In the genomic region with DNA sequence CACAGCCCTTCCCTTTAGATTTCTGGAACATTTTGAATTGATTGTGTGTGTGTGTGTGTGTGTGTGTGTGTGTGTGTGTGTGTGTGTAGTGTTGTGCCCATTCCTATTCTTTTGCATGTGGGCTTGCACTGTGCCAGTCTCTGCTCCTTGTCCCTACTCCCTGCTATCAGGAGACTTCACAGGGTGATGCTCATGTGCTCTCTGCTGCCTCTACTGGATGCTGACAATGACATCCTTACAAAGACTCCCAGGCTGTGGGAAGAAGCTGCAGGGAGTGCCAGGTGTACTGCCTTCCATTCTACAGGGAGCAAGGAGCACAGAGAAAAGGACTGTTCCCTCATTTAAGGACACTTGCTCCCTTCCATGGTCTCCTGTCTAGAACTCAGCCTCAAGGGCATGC, we compare ENCODE assay signal across 10 mouse cellular contexts. TPM values are rescaled to one million over a fixed set of nuclear protein-coding genes. Genes with fewer than 3 reads are reported as not detected.
DNase-seq lines count a peak whose midpoint lies in the region; ATAC-seq and TF ChIP-seq lines count a peak whose summit lies in the region.
"Had no signal": no experiment of that assay in that cellular context is flagged by ENCODE, and none has a peak within 500 bp of the region (broad histone marks: within the 10 kb centered on the region; RNA-seq: fewer than 3 reads in every experiment).

No protein-coding gene starts in this region.

- peak; percentile 65 for TF ChIP-seq CTCF in heart, postnatal 0 days (IDR thresholded peaks at IDR 0.05; ENCODE audit: low read depth)
- peak; percentile 43 for TF ChIP-seq CTCF in ES-Bruce4 (IDR thresholded peaks at IDR 0.05; ENCODE audit: low read depth, low read length)
- peak; percentile 82 for TF ChIP-seq CTCF in forebrain, postnatal 0 days (IDR thresholded peaks at IDR 0.05; ENCODE audit: low read depth)
- TF ChIP-seq CTCF in left cerebral cortex, adult 2 months (IDR thresholded peaks at IDR 0.05) = peak; percentile 64

- no peak for TF ChIP-seq POLR2A in ES-Bruce4 (IDR thresholded peaks at IDR 0.05; ENCODE audit: insufficient read depth, low read length)

- H3K9me3 ChIP-seq in heart, postnatal 0 days (replicated peaks; ENCODE audit: control insufficient read depth, low read length) = no peaks in the 10 kb centered on the region
- H3K9me3 ChIP-seq in ES-Bruce4 (replicated peaks; ENCODE audit: control insufficient read depth, insufficient read depth, low read length, poor library complexity, severe bottlenecking) = no peaks in the 10 kb centered on the region; the same call in 1 of the 2 replicates
- no peaks in the 10 kb centered on the region for H3K9me3 ChIP-seq in forebrain, postnatal 0 days (ENCODE audit: low read length)
- no peaks in the 10 kb centered on the region for H3K9me3 ChIP-seq in limb, embryonic 10.5 days (replicated peaks)

- DNase-seq in heart, postnatal 0 days (ENCODE audit: low spot score) = peak; percentile 51
- no peak for DNase-seq in heart, adult 8-10 months (ENCODE audit: low spot score)
- peak; percentile 46 to 62 for DNase-seq in cerebellum, adult 18-20 months
- peak; percentile 72 for DNase-seq in forebrain, postnatal 0 days
- peak; percentile 19 to 35 for DNase-seq in left cerebral cortex, adult 2 months (ENCODE audit: extremely low spot score in 1 of 2, low spot score in 2 of 2)
- peak; percentile 60 for DNase-seq in right cerebral cortex, adult 18-20 months
- no peak for DNase-seq in limb, embryonic 10.5 days (ENCODE audit: low spot score)

- TF ChIP-seq EP300 in heart, postnatal 0 days (IDR thresholded peaks at IDR 0.05; ENCODE audit: low read depth) = no peak
- no peak for TF ChIP-seq EP300 in ES-Bruce4 (IDR thresholded peaks at IDR 0.05; ENCODE audit: insufficient read depth, low read depth, low read length)

- H3K9ac ChIP-seq in heart, postnatal 0 days (replicated peaks; ENCODE audit: low read depth, low read length) = no peak overlapping the region
- no peak overlapping the region for H3K9ac ChIP-seq in ES-Bruce4 (ENCODE audit: low read depth, poor library complexity, severe bottlenecking)
- H3K9ac ChIP-seq in forebrain, postnatal 0 days = no peak overlapping the region

- peaks cover 9% of the 10 kb centered on the region for H3K4me1 ChIP-seq in heart, postnatal 0 days (ENCODE audit: control insufficient read depth, insufficient read depth)
- H3K4me1 ChIP-seq in ES-Bruce4 (ENCODE audit: control insufficient read depth, insufficient read depth, low read length) = no peaks in the 10 kb centered on the region
- H3K4me1 ChIP-seq in forebrain, postnatal 0 days (ENCODE audit: insufficient read depth) = 0 out of 2 replicates have a peak, but pooled peaks cover 5% of the 10 kb centered on the region
- H3K4me1 ChIP-seq in limb, embryonic 10.5 days = peaks cover 30% of the 10 kb centered on the region

- H3K36me3 ChIP-seq in heart, postnatal 0 days (replicated peaks; ENCODE audit: control insufficient read depth, insufficient read depth, low read length) = no peaks in the 10 kb centered on the region
- no peaks in the 10 kb centered on the region for H3K36me3 ChIP-seq in ES-Bruce4 (ENCODE audit: control insufficient read depth, insufficient read depth, low read length, poor library complexity, severe bottlenecking)
- H3K36me3 ChIP-seq in forebrain, postnatal 0 days (ENCODE audit: insufficient read depth) = no peaks in the 10 kb centered on the region
- H3K36me3 ChIP-seq in limb, embryonic 10.5 days = no peaks in the 10 kb centered on the region

- ATAC-seq in heart, postnatal 0 days (ENCODE audit: insufficient read depth, low read depth) = no peak
- ATAC-seq in forebrain, postnatal 0 days = peak; percentile 80

- intact Hi-C loops in left cerebral cortex, adult 2 months (cut with DNase I) = loop anchor here (5.0 kb wide), 1 partner anchor 55 kb away; no protein-coding TSS in a partner anchor

- H3K4me3 ChIP-seq in heart, postnatal 0 days (ENCODE audit: low read depth, low read length) = no peak overlapping the region
- no peak overlapping the region for H3K4me3 ChIP-seq in ES-Bruce4 (ENCODE audit: low read depth, low read length)
- H3K4me3 ChIP-seq in forebrain, postnatal 0 days (ENCODE audit: low read depth, low read length) = no peak overlapping the region
- no peak overlapping the region for H3K4me3 ChIP-seq in left cerebral cortex, adult 2 months
- H3K4me3 ChIP-seq in limb, embryonic 10.5 days = no peak overlapping the region

- peaks cover 6% of the 10 kb centered on the region; the same call in 1 of the 2 replicates for H3K27me3 ChIP-seq in heart, postnatal 0 days (ENCODE audit: control insufficient read depth, insufficient read depth, low read length)
- no peaks in the 10 kb centered on the region for H3K27me3 ChIP-seq in ES-Bruce4 (ENCODE audit: control insufficient read depth, insufficient read depth, low read length, poor library complexity, severe bottlenecking)
- H3K27me3 ChIP-seq in forebrain, postnatal 0 days (ENCODE audit: insufficient read depth, low read length) = peaks cover 20% of the 10 kb centered on the region
- peaks cover 62% of the 10 kb centered on the region for H3K27me3 ChIP-seq in limb, embryonic 10.5 days (ENCODE audit: low read depth, poor library complexity, severe bottlenecking)

- H3K27ac ChIP-seq in heart, postnatal 0 days (ENCODE audit: low read depth) = no peak overlapping the region
- H3K27ac ChIP-seq in ES-Bruce4 (ENCODE audit: insufficient read depth, low read length) = no peak overlapping the region
- no peak overlapping the region for H3K27ac ChIP-seq in forebrain, postnatal 0 days (ENCODE audit: low read depth, low read length)
- H3K27ac ChIP-seq in left cerebral cortex, adult 2 months = no peak overlapping the region
- H3K27ac ChIP-seq in limb, embryonic 10.5 days = no peak overlapping the region

- H3K4me2 ChIP-seq in heart, postnatal 0 days (ENCODE audit: low read depth, low read length) = no peak overlapping the region
- H3K4me2 ChIP-seq in forebrain, postnatal 0 days (ENCODE audit: low read depth) = no peak overlapping the region

RNA-seq across cellular contexts. Expression of a gene that starts 58.4 kb away (rescaled TPM):
- 0.46 TPM in 1 of 2 replicates, not detected in the other for total RNA-seq in heart, postnatal 0 days (2014; rRNA removed; ENCODE audit: low replicate concordance)
- not detected in 2 replicates for polyA plus RNA-seq in heart, postnatal 0 days (2015; fragmentation: Nextera tagmentation; extraction: Ambion mirVana)
- not detected for total RNA-seq in heart, adult 8-10 months (2022)
- 25.8 and 26.2 TPM in 2 replicates for polyA plus RNA-seq in ES-Bruce4 (2011; ENCODE audit: insufficient read depth, insufficient read length, low read depth, missing spikeins)
- 32.8 and 41.0 TPM in 2 replicates for total RNA-seq in forebrain, postnatal 0 days (2014; rRNA removed)
- polyA plus RNA-seq in forebrain, postnatal 0 days (2015; fragmentation: Nextera tagmentation; extraction: Ambion mirVana) = 11.6 and 14.7 TPM in 2 replicates
- total RNA-seq in left cerebral cortex, adult 2 months (2021) = 10 to 100 TPM; 21.8 to 22.3 TPM
- polyA plus RNA-seq in limb, embryonic 10.5 days (2016; fragmentation: Nextera tagmentation; extraction: Ambion mirVana) = 0.08 TPM in 1 of 2 replicates, not detected in the other
- total RNA-seq: neutrophil, adult 5-6 weeks had no signal
- polyA plus RNA-seq: large intestine, adult 2 months had no signal

Comparison
In these comparisons a context has a peak if more than half of its experiments do, and no peak if none do; other contexts are left out.
1. DNase-seq: peak in heart, postnatal 0 days (single experiment), cerebellum, adult 18-20 months (2 of 2), forebrain, postnatal 0 days (single experiment), left cerebral cortex, adult 2 months (2 of 2) and right cerebral cortex, adult 18-20 months (single experiment); none in heart, adult 8-10 months (single experiment) and limb, embryonic 10.5 days (single experiment).
2. RNA of a gene that starts 58.4 kb away (total RNA-seq): 32.8 to 41.0 TPM in forebrain, postnatal 0 days and 21.8 to 22.3 TPM in left cerebral cortex, adult 2 months; 0.46 TPM in heart, postnatal 0 days and not detected in heart, adult 8-10 months; every median in the first group is over 10 times any median in the second.
3. Peak in every context shown above with its lines, with median percentiles within 50 percentile points of each other: CTCF ChIP-seq.